Mouse (Mus musculus): ENCODE data around the gene Sh2d1b1. TPM values are rescaled to one million over a fixed set of nuclear protein-coding genes. Genes with fewer than 3 reads are reported as not detected.

Sh2d1b1 gene
- polyA plus RNA-seq, 1 experiment from 2014 or later = not detected

DNA sequence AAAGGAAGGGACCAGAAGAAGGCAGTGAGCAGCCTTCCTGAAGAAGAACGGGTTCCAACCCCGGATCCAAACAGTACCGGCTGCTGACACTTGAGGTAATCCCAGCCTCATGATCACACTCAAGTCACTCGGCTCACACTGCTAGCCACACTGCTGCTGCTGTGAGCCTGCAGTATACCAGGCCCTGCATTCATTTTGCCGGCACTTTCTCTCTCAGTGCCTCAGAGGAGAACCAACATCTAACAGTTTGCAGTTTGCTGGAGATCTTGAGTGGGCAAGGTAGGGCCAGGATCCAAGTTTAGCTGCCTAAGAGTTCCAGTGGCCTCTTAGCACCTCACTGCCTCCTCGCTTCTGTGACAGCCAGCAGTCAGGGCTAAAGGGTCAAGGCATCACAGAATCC lies 54.8 kb downstream of the Sh2d1b1 start:
- peaks cover 15% of the 10 kb centered on the region for H3K36me3 ChIP-seq
- 83% methylated on average over 6 of the region's 6 CpGs for WGBS
- H3K4me1 ChIP-seq (replicated peaks) = 0 out of 2 replicates have a peak, but pooled peaks cover 2% of the 10 kb centered on the region
- H3K27me3 ChIP-seq = no peaks in the 10 kb centered on the region
- H3K9me3 ChIP-seq = no peaks in the 10 kb centered on the region
- H3K4me2 ChIP-seq = no peak overlapping the region
- H3K4me3 ChIP-seq = no peak overlapping the region
- no peak overlapping the region for H3K9ac ChIP-seq
- no peak for ATAC-seq (ENCODE audit: low FRiP score)
- no peak overlapping the region for H3K27ac ChIP-seq

DNA sequence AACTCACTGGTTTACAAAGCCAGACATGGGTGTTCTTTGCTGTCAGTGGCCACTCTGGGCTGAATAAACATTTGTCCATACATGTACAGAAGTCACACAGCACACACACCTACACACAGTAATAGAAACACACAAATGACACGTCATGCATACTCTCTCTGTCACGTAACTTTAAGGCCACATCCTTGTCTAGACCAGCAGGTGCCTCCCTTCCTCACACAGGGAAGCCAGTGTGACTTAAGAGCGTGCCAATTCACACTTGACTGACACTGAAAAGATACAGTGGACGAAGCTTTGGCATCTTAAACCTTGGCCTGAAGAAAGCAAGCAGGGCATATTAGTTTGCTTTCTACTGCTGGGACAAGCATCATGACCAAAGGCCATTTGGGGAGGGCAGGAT lies 55.7 kb downstream of the Sh2d1b1 start:
- Histone ChIP-seq H3K4me1 (replicated peaks) (0 out of 2 replicates have a peak, but pooled peaks cover 2% of the 10 kb centered on the region), H3K27me3 (no peaks in the 10 kb centered on the region), H3K4me2 (no peak overlapping the region), H3K9ac (no peak overlapping the region), H3K27ac (no peak overlapping the region), H3K36me3 (peaks cover 9% of the 10 kb centered on the region), H3K9me3 (no peaks in the 10 kb centered on the region), H3K4me3 (no peak overlapping the region)
- 72% methylated on average over 4 of the region's 4 CpGs for WGBS
- no peak for ATAC-seq (ENCODE audit: low FRiP score)

Other genes starting within 250 kb of the Sh2d1b1 start
- 9.4 and 12.5 TPM in 2 replicates for gene Ddr2, start 166.6 kb upstream of the Sh2d1b1 start, polyA plus RNA-seq (2015; fragmentation: Nextera tagmentation; extraction: Ambion mirVana)
- gene Uap1, start 102.4 kb upstream of the Sh2d1b1 start, polyA plus RNA-seq (2015; fragmentation: Nextera tagmentation; extraction: Ambion mirVana) = 63.0 and 63.7 TPM in 2 replicates
- gene Uhmk1, start 61.9 kb upstream of the Sh2d1b1 start, polyA plus RNA-seq (2015; fragmentation: Nextera tagmentation; extraction: Ambion mirVana) = 8.4 and 8.7 TPM in 2 replicates
- not detected in 2 replicates for gene Sh2d1b2, start 44.6 kb upstream of the Sh2d1b1 start, polyA plus RNA-seq (2015; fragmentation: Nextera tagmentation; extraction: Ambion mirVana)
- gene Gm7694, start 29.0 kb downstream of the Sh2d1b1 start, polyA plus RNA-seq (2015; fragmentation: Nextera tagmentation; extraction: Ambion mirVana) = 1.7 and 2.2 TPM in 2 replicates
- gene Spata46, start 31.5 kb downstream of the Sh2d1b1 start, polyA plus RNA-seq (2015; fragmentation: Nextera tagmentation; extraction: Ambion mirVana) = 1.1 and 1.2 TPM in 2 replicates

Measured in hindbrain, embryonic 13.5 days (tissue).